Mouse (Mus musculus): Measurements from ENCODE around the gene Clec2d.

DNA sequence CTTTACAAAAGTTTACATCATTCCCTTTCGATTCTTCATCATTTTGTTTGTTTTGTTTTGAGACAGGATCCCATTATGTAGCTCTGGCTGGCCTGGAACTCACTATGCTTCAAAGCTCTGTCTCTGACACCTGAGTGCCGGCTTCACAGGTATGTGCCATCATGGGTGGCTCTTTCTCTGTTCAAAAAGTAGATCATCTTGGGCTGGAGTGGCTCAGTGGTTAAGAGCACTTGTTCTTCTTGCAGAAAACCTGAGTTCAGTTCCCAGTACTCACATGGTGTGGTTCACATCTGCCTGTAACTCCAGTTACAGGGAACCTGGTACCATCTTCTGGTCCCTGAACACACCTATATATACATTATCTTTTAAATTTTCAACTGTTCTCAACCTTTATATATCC lies 44.7 kb downstream of the Clec2d start:
- TF ChIP-seq CTCF (IDR thresholded peaks at IDR 0.05 in 2 of 3, conservative IDR thresholded peaks at IDR 0.05 in 1 of 3; ENCODE audit: control insufficient read depth in 1 of 3, insufficient read depth in 1 of 3, low read depth in 2 of 3, low read length in 3 of 3, poor library complexity in 1 of 3, severe bottlenecking in 1 of 3) (no peak), NRF1 (IDR thresholded peaks at IDR 0.05; ENCODE audit: insufficient read depth, low read depth, low read length, poor library complexity, severe bottlenecking) (no peak), POLR2AphosphoS5 (IDR thresholded peaks at IDR 0.05; ENCODE audit: borderline replicate concordance, low read depth, low read length) (no peak), ZC3H11A (IDR thresholded peaks at IDR 0.05; ENCODE audit: low read depth, low read length) (no peak), ZKSCAN1 (IDR thresholded peaks at IDR 0.05; ENCODE audit: low read depth, low read length) (no peak), EP300 (IDR thresholded peaks at IDR 0.05; ENCODE audit: low read depth in 1 of 2, low read length in 2 of 2) (no peak), MYC (IDR thresholded peaks at IDR 0.05; ENCODE audit: low read depth, low read length) (no peak), JUND (IDR thresholded peaks at IDR 0.05; ENCODE audit: low read depth, low read length) (no peak), MAFK (IDR thresholded peaks at IDR 0.05; ENCODE audit: borderline replicate concordance, low read depth, low read length) (no peak)
